Mouse (Mus musculus) kidney, adult 2 months (tissue): Measurements from ENCODE around the gene Axdnd1. TPM values are rescaled to one million over a fixed set of nuclear protein-coding genes. Genes with fewer than 3 reads are reported as not detected.

Source experiments
- DNase-seq: peaks from one replicate; pipeline ENCODE4 v3.0.0; 2021
- H3K27ac ChIP-seq: fragments of 200-500 bp; 2 replicates; pipeline ENCODE4 v1.5.1; 2012; ENCODE audit warnings: low read depth, low read length, control low read depth, inconsistent platforms; ENCODE audit not compliant: insufficient read depth
- H3K27me3 ChIP-seq: fragments of 200-500 bp; replicated peaks from 2 replicates; pipeline ENCODE4 v1.6.1; 2012; ENCODE audit warnings: mild to moderate bottlenecking, moderate library complexity, low read length, inconsistent platforms; ENCODE audit not compliant: control insufficient read depth, insufficient read depth
- H3K36me3 ChIP-seq: fragments of 200-500 bp; 2 replicates; pipeline ENCODE4 v1.6.1; 2012; ENCODE audit warnings: mild to moderate bottlenecking, moderate library complexity, low read length, inconsistent platforms; ENCODE audit not compliant: control insufficient read depth, insufficient read depth
- H3K4me1 ChIP-seq: fragments of 200-500 bp; 2 replicates; pipeline ENCODE4 v1.6.1; 2011; ENCODE audit warnings: low read length; ENCODE audit not compliant: control insufficient read depth, insufficient read depth
- H3K4me3 ChIP-seq: fragments of 200-500 bp; 2 replicates; pipeline ENCODE4 v1.5.1; 2011; ENCODE audit warnings: mild to moderate bottlenecking, low read depth, low read length, control low read depth; ENCODE audit not compliant: insufficient read depth
- CTCF ChIP-seq: fragments of 200-500 bp; conservative IDR thresholded peaks from 2 replicates; pipeline ENCODE4 v1.5.1; 2011; ENCODE audit warnings: low read depth, mild to moderate bottlenecking, control low read depth, low read length, moderate library complexity, mixed read lengths; ENCODE audit not compliant: insufficient read depth, insufficient read length
- POLR2A ChIP-seq: fragments of 200-500 bp; IDR thresholded peaks from one replicate; pipeline ENCODE4 v1.6.1; 2011; ENCODE audit warnings: low read depth, low read length, control low read depth
- WGBS: fragments of 180-500 bp; shearing (Covaris S2); methylation state at CpG from one replicate; pipeline ENCODE4 v1.1.7; 2018; 5-methylcytosine and 5-hydroxymethylcytosine counted together
- polyA plus RNA-seq: library from polyadenylated mRNA; depleted of rRNA; stranded (reverse); fragments of >200 nt; gene quantifications from 2 replicates; pipeline ENCODE4 v1.2.3, GENCODE M21; 2012; rRNA removed

The Axdnd1 gene
- polyA plus RNA-seq, 1 experiment: not detected

- no peak for TF ChIP-seq POLR2A
- no peak for TF ChIP-seq CTCF
- H3K4me1 ChIP-seq: no peaks in the 10 kb centered on the region
- DNase-seq: no peak
- H3K27me3 ChIP-seq: no peaks in the 10 kb centered on the region
- H3K4me3 ChIP-seq: no peak overlapping the region
- H3K36me3 ChIP-seq: no peaks in the 10 kb centered on the region
- H3K27ac ChIP-seq: no peak overlapping the region
- 69% methylated on average over 7 of the region's 7 CpGs for WGBS
Measured at GRCm38 (mm10) chr1:156273647-156274046, 147.3 kb downstream of the Axdnd1 start.

Other genes with a start within 250 kb of the Axdnd1 start
- 5.7 and 6.9 TPM in 2 replicates for gene Fam163a, start 216.1 kb downstream of the Axdnd1 start, polyA plus RNA-seq
- 2.8 and 3.4 TPM in 2 replicates for gene Tdrd5, start 117.5 kb downstream of the Axdnd1 start, polyA plus RNA-seq
- gene Nphs2, start 110.4 kb downstream of the Axdnd1 start, polyA plus RNA-seq: 41.4 and 56.0 TPM in 2 replicates
- gene Gm2000, start 55.1 kb downstream of the Axdnd1 start, polyA plus RNA-seq: 10.7 and 34.1 TPM in 2 replicates
- gene Soat1, start 53.2 kb upstream of the Axdnd1 start, polyA plus RNA-seq: 21.8 and 22.3 TPM in 2 replicates
- 9.2 and 13.2 TPM in 2 replicates for gene Gm10031, start 102.9 kb upstream of the Axdnd1 start, polyA plus RNA-seq
- gene Abl2, start 137.6 kb upstream of the Axdnd1 start, polyA plus RNA-seq: 6.3 and 7.5 TPM in 2 replicates